Mouse (Mus musculus): ENCODE results near the gene Chrnb2. TPM values are rescaled to one million over a fixed set of nuclear protein-coding genes. Genes with fewer than 3 reads are reported as not detected.

Gene Chrnb2
- total and polyA plus RNA-seq, 3 experiments, result 1.6 to 4.0 TPM; not detected in 1

DNA sequence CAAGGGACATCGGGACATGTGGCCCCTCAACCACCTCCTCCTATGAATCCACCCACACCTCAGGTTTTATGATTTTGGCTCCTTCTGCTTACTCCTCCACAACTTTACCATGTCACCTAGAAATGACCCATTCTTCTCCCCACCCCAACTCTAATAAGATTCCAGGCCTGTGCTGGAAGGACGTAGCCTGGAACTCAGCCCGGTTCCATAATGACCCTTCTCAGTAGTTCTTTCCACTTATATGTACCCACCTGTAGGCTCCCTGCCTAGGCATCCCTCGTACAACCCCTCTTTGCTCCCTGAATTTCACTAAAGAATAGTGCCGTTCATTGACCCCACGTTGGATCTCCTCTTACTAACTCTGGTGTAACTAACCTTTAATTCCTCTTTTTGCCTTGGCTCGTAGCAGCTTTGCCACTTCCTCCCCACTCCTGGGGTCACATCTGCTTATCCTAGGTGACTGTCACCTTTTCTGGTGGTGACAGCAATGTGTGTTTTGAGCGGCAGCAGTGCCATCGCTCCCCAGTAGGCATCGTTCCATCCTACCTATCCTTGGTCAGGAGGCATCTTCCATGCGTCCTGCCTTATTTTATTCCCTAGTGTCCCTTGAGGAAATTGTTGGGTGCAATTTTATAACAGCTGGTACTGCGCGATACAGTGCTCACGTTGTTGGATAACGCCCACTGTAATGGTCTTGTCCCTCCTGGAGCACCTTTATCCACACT is 10.0 kb upstream of the Chrnb2 start (continued):
- TF ChIP-seq MXI1 (IDR thresholded peaks at IDR 0.05; ENCODE audit: low read depth, low read length), result peak; percentile 86; the same call in 1 of the 2 replicates
- no peak for TF ChIP-seq NRF1 (IDR thresholded peaks at IDR 0.05; ENCODE audit: insufficient read depth, low read depth, low read length, poor library complexity, severe bottlenecking)
- 0 out of 2 replicates have a peak, but pooled peaks have one; percentile 36 for TF ChIP-seq MAZ (IDR thresholded peaks at IDR 0.05; ENCODE audit: low read depth, low read length)
- no peak for TF ChIP-seq CHD1 (IDR thresholded peaks at IDR 0.05; ENCODE audit: low read depth, low read length)
- no peak; the same call in 1 of the 2 replicates for TF ChIP-seq POLR2AphosphoS2 (IDR thresholded peaks at IDR 0.05; ENCODE audit: low read length)
- TF ChIP-seq E2F4 (IDR thresholded peaks at IDR 0.05; ENCODE audit: borderline replicate concordance, low read depth, low read length), result no peak
- no peak for TF ChIP-seq MAX (IDR thresholded peaks at IDR 0.05; ENCODE audit: low read length)
- peak; percentile 76; the same call in 1 of the 2 replicates for TF ChIP-seq MYC (IDR thresholded peaks at IDR 0.05; ENCODE audit: low read depth, low read length)
- no peak for TF ChIP-seq MYB (IDR thresholded peaks at IDR 0.05; ENCODE audit: low read depth, low read length)
- peak; percentile 19 to 84; a peak in 2 of 4 replicates for TF ChIP-seq POLR2A (IDR thresholded peaks at IDR 0.05; ENCODE audit: control insufficient read depth in 1 of 2, insufficient read depth in 1 of 2, low read depth in 1 of 2, low read length in 2 of 2, poor library complexity in 1 of 2)
- TF ChIP-seq NELFE (IDR thresholded peaks at IDR 0.05; ENCODE audit: low read depth, low read length), result peak; percentile 59; the same call in 1 of the 2 replicates
- TF ChIP-seq JUND (IDR thresholded peaks at IDR 0.05; ENCODE audit: low read depth, low read length), result no peak

DNA sequence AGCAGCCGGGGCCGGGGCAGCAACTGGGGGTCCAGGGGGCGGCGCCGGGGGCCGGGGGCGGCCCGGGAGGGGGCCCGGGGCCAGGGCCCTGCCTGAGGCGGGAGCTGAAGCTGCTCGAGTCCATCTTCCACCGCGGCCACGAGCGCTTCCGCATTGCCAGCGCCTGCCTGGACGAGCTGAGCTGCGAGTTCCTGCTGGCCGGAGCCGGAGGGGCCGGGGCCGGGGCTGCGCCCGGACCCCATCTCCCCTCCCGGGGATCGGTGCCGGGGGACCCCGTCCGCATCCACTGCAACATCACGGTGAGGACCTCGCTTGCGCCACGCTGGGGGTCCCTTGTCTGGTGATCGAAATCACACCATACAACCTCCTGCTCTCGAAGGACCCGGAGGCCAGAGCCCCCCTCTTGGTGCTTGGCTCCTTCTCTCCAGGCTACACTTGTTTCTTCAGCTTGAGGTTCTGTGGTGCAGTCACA is 9.3 kb upstream of the Chrnb2 start:
- peak overlapping the region; percentile 83 to 92 for H3K4me3 ChIP-seq (ENCODE audit: control insufficient read depth in 1 of 2, insufficient read depth in 1 of 2, low read depth in 2 of 2, low read length in 2 of 2)
- H3K36me3 ChIP-seq (ENCODE audit: control insufficient read depth in 1 of 2, insufficient read depth in 2 of 2, low read length in 2 of 2), result peaks cover 20 to 38% of the 10 kb centered on the region in 2 experiments
- peaks cover 43% of the 10 kb centered on the region for H3K79me2 ChIP-seq (ENCODE audit: control insufficient read depth, insufficient read depth, low read length, poor library complexity)
- H3K4me1 ChIP-seq (ENCODE audit: control insufficient read depth in 1 of 2, insufficient read depth in 2 of 2, low read length in 2 of 2), result peaks cover 22 to 37% of the 10 kb centered on the region in 2 experiments
- no peak for DNase-seq (ENCODE audit: low read depth, low spot score)
- H3K27ac ChIP-seq (ENCODE audit: control insufficient read depth, low read depth, low read length), result peak overlapping the region; percentile 92
- TF ChIP-seq USF2 (IDR thresholded peaks at IDR 0.05; ENCODE audit: borderline replicate concordance in 1 of 2, insufficient read depth in 1 of 2, low read depth in 1 of 2, low read length in 2 of 2) (no peak), ETS1 (IDR thresholded peaks at IDR 0.05; ENCODE audit: low read depth, low read length) (no peak), MYB (IDR thresholded peaks at IDR 0.05; ENCODE audit: low read depth, low read length) (no peak), ZMIZ1 (IDR thresholded peaks at IDR 0.05; ENCODE audit: low read depth, low read length) (peak; percentile 3; the same call in 1 of the 2 replicates), BHLHE40 (IDR thresholded peaks at IDR 0.05; ENCODE audit: borderline replicate concordance, low read depth, low read length) (no peak), JUND (IDR thresholded peaks at IDR 0.05; ENCODE audit: low read depth, low read length) (no peak), RAD21 (IDR thresholded peaks at IDR 0.05; ENCODE audit: low read depth, low read length) (no peak), UBTF (IDR thresholded peaks at IDR 0.05; ENCODE audit: borderline replicate concordance, insufficient read depth, low read depth, low read length) (0 out of 2 replicates have a peak, but pooled peaks have one; percentile 45)
- peak overlapping the region; percentile 98 for H3K9ac ChIP-seq (ENCODE audit: control insufficient read depth, low read depth, low read length, poor library complexity, severe bottlenecking)
- no peaks in the 10 kb centered on the region for H3K9me3 ChIP-seq (replicated peaks; ENCODE audit: insufficient read depth, low read length)
- H3K27me3 ChIP-seq (ENCODE audit: control insufficient read depth in 1 of 2, insufficient read depth in 2 of 2, low read length in 2 of 2), result no peaks in the 10 kb centered on the region
